Mouse (Mus musculus): ENCODE data around the gene Hipk2. TPM values are rescaled to one million over a fixed set of nuclear protein-coding genes. Genes with fewer than 3 reads are reported as not detected.

Hipk2 gene
- polyA plus RNA-seq, 1 experiment = 12.3 TPM

- no peak for DNase-seq (ENCODE audit: low read depth, low spot score)
- WGBS = 90% methylated on average over 15 of the region's 15 CpGs
Measured at GRCm38 (mm10) chr6:38730169-38731146, 145.5 kb downstream of the Hipk2 start.

- DNase-seq (ENCODE audit: low read depth, low spot score) = no peak
- WGBS = 96% methylated on average over 3 of the region's 3 CpGs
Measured at GRCm38 (mm10) chr6:38725515-38725914, 150.4 kb downstream of the Hipk2 start.

GRCm38 (mm10) chr6:38721361-38721760 is 154.6 kb downstream of the Hipk2 start:
- no peak for DNase-seq (ENCODE audit: low read depth, low spot score)
- 83% methylated on average over 1 of the region's 1 CpGs for WGBS

GRCm38 (mm10) chr6:38719229-38719628 is 156.7 kb downstream of the Hipk2 start:
- 93% methylated on average over 6 of the region's 6 CpGs for WGBS
- DNase-seq (ENCODE audit: low read depth, low spot score) = no peak

GRCm38 (mm10) chr6:38718625-38719024 is 157.3 kb downstream of the Hipk2 start:
- 95% methylated on average over 7 of the region's 7 CpGs for WGBS
- DNase-seq (ENCODE audit: low read depth, low spot score) = no peak

- WGBS = 92% methylated on average over 16 of the region's 16 CpGs
- DNase-seq (ENCODE audit: low read depth, low spot score) = no peak
Measured at GRCm38 (mm10) chr6:38715881-38716280, 160.1 kb downstream of the Hipk2 start.

GRCm38 (mm10) chr6:38713957-38714898 is 161.7 kb downstream of the Hipk2 start:
- 90% methylated on average over 19 of the region's 19 CpGs for WGBS

GRCm38 (mm10) chr6:38710449-38710848 is 165.5 kb downstream of the Hipk2 start:
- no peak for DNase-seq (ENCODE audit: low read depth, low spot score)
- WGBS = 86% methylated on average over 3 of the region's 3 CpGs

More at GRCm38 (mm10) chr6:38713957-38714898, 161.7 kb downstream of the Hipk2 start:
- DNase-seq (ENCODE audit: low read depth, low spot score) = no peak

- no peak for DNase-seq (ENCODE audit: low read depth, low spot score)
- 80% methylated on average over 7 of the region's 7 CpGs for WGBS
Measured at GRCm38 (mm10) chr6:38704264-38704984, 171.5 kb downstream of the Hipk2 start.

GRCm38 (mm10) chr6:38703526-38703925 is 172.4 kb downstream of the Hipk2 start:
- DNase-seq (ENCODE audit: low read depth, low spot score) = no peak
- 91% methylated on average over 6 of the region's 6 CpGs for WGBS

- no peak for DNase-seq (ENCODE audit: low read depth, low spot score)
- WGBS = 53% methylated on average over 6 of the region's 6 CpGs
Measured at GRCm38 (mm10) chr6:38702810-38703399, 173.1 kb downstream of the Hipk2 start.

GRCm38 (mm10) chr6:38701421-38701820 is 174.5 kb downstream of the Hipk2 start:
- DNase-seq (ENCODE audit: low read depth, low spot score) = no peak
- 80% methylated on average over 2 of the region's 2 CpGs for WGBS

- 84% methylated on average over 18 of the region's 18 CpGs for WGBS
- no peak for DNase-seq (ENCODE audit: low read depth, low spot score)
Measured at GRCm38 (mm10) chr6:38698233-38698889, 177.6 kb downstream of the Hipk2 start.

GRCm38 (mm10) chr6:38696570-38696969 is 179.4 kb downstream of the Hipk2 start:
- DNase-seq (ENCODE audit: low read depth, low spot score) = no peak
- 89% methylated on average over 9 of the region's 9 CpGs for WGBS

- 33% methylated on average over 9 of the region's 9 CpGs for WGBS
- DNase-seq (ENCODE audit: low read depth, low spot score) = peak; percentile 42
Measured at GRCm38 (mm10) chr6:38695380-38696054, 180.4 kb downstream of the Hipk2 start.

- 85% methylated on average over 6 of the region's 6 CpGs for WGBS
- no peak for DNase-seq (ENCODE audit: low read depth, low spot score)
Measured at GRCm38 (mm10) chr6:38692556-38692955, 183.4 kb downstream of the Hipk2 start.

GRCm38 (mm10) chr6:38691052-38691451 is 184.9 kb downstream of the Hipk2 start:
- DNase-seq (ENCODE audit: low read depth, low spot score) = no peak
- 92% methylated on average over 5 of the region's 5 CpGs for WGBS

GRCm38 (mm10) chr6:38690615-38691014 is 185.3 kb downstream of the Hipk2 start:
- DNase-seq (ENCODE audit: low read depth, low spot score) = no peak
- WGBS = 87% methylated on average over 4 of the region's 4 CpGs
